8 mouse cellular contexts compared by ENCODE assay signal in the genomic region with DNA sequence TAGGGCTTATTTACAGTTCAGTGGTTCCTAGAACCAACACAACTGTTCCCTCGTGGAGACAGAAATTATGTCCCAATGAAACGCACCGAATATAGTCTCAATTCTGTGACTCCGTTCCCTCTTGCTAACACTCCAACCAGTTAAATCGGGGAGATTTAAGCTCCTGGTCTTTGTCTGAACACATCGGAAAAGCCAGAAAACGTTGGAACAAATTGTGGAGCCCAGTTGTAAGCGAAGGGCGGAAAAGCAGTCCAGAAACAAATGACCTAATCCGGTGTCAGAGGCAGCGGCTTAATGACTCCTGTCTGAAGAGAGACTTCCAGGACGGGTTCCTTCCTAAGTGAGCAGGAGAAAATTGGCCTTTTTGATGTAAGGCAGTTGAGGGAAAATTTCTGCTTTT.
DNase-seq lines count a peak whose midpoint lies in the region; ATAC-seq and TF ChIP-seq lines count a peak whose summit lies in the region.

No protein-coding gene starts in this region.

- 4% methylated on average over 12 of the region's 12 CpGs for WGBS in forebrain, embryonic 12.5 days
- WGBS in kidney, postnatal 0 days: 2% methylated on average over 12 of the region's 12 CpGs

- H3K27ac ChIP-seq in forebrain, embryonic 12.5 days: no peak overlapping the region
- H3K27ac ChIP-seq in kidney, postnatal 0 days: peak overlapping the region; percentile 82

- peak; percentile 64 for DNase-seq in brain, embryonic 14.5 days (ENCODE audit: low read depth)
- DNase-seq in kidney, postnatal 0 days (ENCODE audit: low spot score): peak; percentile 91
- peak; percentile 68 for DNase-seq in lung, postnatal 36 days
- no peak for DNase-seq in layer of hippocampus, postnatal 10 days (ENCODE audit: low spot score in 2 of 2)
- no peak for DNase-seq in left cerebral cortex, postnatal 25 days (ENCODE audit: low spot score in 2 of 2)
- DNase-seq in layer of hippocampus, postnatal 36 days: no peak

- H3K27me3 ChIP-seq in forebrain, embryonic 12.5 days: no peaks in the 10 kb centered on the region
- no peaks in the 10 kb centered on the region for H3K27me3 ChIP-seq in kidney, postnatal 0 days (ENCODE audit: insufficient read depth, low read length)

- H3K4me1 ChIP-seq in forebrain, embryonic 12.5 days: peaks cover 19% of the 10 kb centered on the region
- H3K4me1 ChIP-seq in kidney, postnatal 0 days (replicated peaks; ENCODE audit: insufficient read depth, low read length): peaks cover 18% of the 10 kb centered on the region

- no peak for TF ChIP-seq CTCF in brain, embryonic 14.5 days (IDR thresholded peaks at IDR 0.05; ENCODE audit: borderline replicate concordance, extremely low read depth, insufficient read depth, insufficient read length)
- no peak for TF ChIP-seq CTCF in kidney, postnatal 0 days (IDR thresholded peaks at IDR 0.05; ENCODE audit: low read depth)

- H3K9ac ChIP-seq in forebrain, embryonic 12.5 days: 0 out of 2 replicates have a peak overlapping the region, but pooled peaks have one; percentile 18
- H3K9ac ChIP-seq in kidney, postnatal 0 days (ENCODE audit: low read depth, low read length): peak overlapping the region; percentile 46; the same call in 1 of the 2 replicates

- peak overlapping the region; percentile 50 for H3K4me2 ChIP-seq in forebrain, embryonic 12.5 days
- H3K4me2 ChIP-seq in kidney, postnatal 0 days (ENCODE audit: low read length): peak overlapping the region; percentile 61

- H3K9me3 ChIP-seq in forebrain, embryonic 12.5 days: peaks cover 5% of the 10 kb centered on the region; the same call in 1 of the 2 replicates
- no peaks in the 10 kb centered on the region for H3K9me3 ChIP-seq in kidney, postnatal 0 days (replicated peaks; ENCODE audit: low read length)

- no peaks in the 10 kb centered on the region for H3K36me3 ChIP-seq in forebrain, embryonic 12.5 days (replicated peaks)
- H3K36me3 ChIP-seq in kidney, postnatal 0 days (ENCODE audit: insufficient read depth, low read length): no peaks in the 10 kb centered on the region

- TF ChIP-seq POLR2A in brain, embryonic 14.5 days (IDR thresholded peaks at IDR 0.05; ENCODE audit: borderline replicate concordance, extremely low read depth, insufficient read depth, insufficient read length, poor library complexity, severe bottlenecking): no peak

- intact Hi-C loops in left cerebral cortex, postnatal 25 days (cut with DNase I): no loop called here

- peak overlapping the region; percentile 29 for H3K4me3 ChIP-seq in forebrain, embryonic 12.5 days (replicated peaks)
- peak overlapping the region; percentile 22 for H3K4me3 ChIP-seq in kidney, postnatal 0 days (replicated peaks; ENCODE audit: low read depth, low read length)

- ATAC-seq in forebrain, embryonic 12.5 days (ENCODE audit: low FRiP score): no peak
- ATAC-seq in kidney, postnatal 0 days (replicated peaks; ENCODE audit: low FRiP score, low read depth): 0 out of 2 replicates have a peak, but pooled peaks have one; percentile 47
- no peak for ATAC-seq in monocyte, adult 5-6 weeks (replicated peaks; ENCODE audit: insufficient number of reproducible peaks, low FRiP score, low TSS enrichment, poor library complexity, severe bottlenecking)

Comparison
In these comparisons a context has a peak if more than half of its experiments do, and no peak if none do; other contexts are left out.
1. DNase-seq: peak in brain, embryonic 14.5 days (single experiment), kidney, postnatal 0 days (single experiment) and lung, postnatal 36 days (single experiment); none in layer of hippocampus, postnatal 10 days (0 of 2), left cerebral cortex, postnatal 25 days (0 of 2) and layer of hippocampus, postnatal 36 days (0 of 2).